ENCODE assay signal across 9 mouse cellular contexts in the genomic region with DNA sequence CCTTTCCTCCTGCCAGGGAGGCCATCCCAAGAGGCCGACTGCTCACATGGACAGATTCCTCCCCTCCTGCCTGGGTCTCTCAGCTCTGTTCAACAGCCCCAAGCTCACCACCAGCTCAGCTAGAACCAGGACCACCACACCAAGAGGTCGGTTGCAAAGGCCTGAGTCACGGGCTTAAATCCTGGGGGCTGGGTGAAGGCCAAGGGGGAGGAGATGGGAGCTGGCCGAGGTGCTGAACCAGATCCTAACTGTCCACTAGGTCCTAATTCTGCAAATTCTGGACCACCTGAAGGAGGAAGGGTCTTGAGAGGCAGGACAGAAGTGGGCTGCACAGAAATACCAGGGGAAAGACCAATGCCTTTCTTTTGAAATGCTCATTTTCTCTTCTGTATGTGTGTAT. TPM values are rescaled to one million over a fixed set of nuclear protein-coding genes. Genes with fewer than 3 reads are reported as not detected.
A peak's percentile ranks its signal among the peaks of the same experiment; 100 is the strongest.
DNase-seq lines count a peak whose midpoint lies in the region; ATAC-seq and TF ChIP-seq lines count a peak whose summit lies in the region.
"Had no signal": no experiment of that assay in that cellular context is flagged by ENCODE, and none has a peak within 500 bp of the region (broad histone marks: within the 10 kb centered on the region; RNA-seq: fewer than 3 reads in every experiment).

No protein-coding gene starts in this region.

- H3K9me3 ChIP-seq in liver, embryonic 11.5 days (ENCODE audit: control insufficient read depth, low read length) = no peaks in the 10 kb centered on the region
- H3K9me3 ChIP-seq in liver, embryonic 12.5 days (replicated peaks) = no peaks in the 10 kb centered on the region
- no peaks in the 10 kb centered on the region for H3K9me3 ChIP-seq in ES-E14 (ENCODE audit: control insufficient read depth, insufficient read depth, low read depth, low read length)

- H3K9ac ChIP-seq in liver, embryonic 11.5 days (ENCODE audit: low read depth, low read length) = no peak overlapping the region
- no peak overlapping the region for H3K9ac ChIP-seq in liver, embryonic 12.5 days
- H3K9ac ChIP-seq in ES-E14 (ENCODE audit: insufficient read depth, low read depth, low read length, poor library complexity, severe bottlenecking) = no peak overlapping the region
- H3K9ac ChIP-seq: liver, embryonic 14.5 days had no signal

- no peak for ATAC-seq in liver, embryonic 11.5 days (replicated peaks; ENCODE audit: low FRiP score)
- ATAC-seq in liver, embryonic 12.5 days = no peak

- in situ Hi-C loops in ES-E14 (cut with MboI; ENCODE audit: low sequenced_read_pairs in 2 of 2, unreplicated experiment in 2 of 2) = no loop called here

- no peak overlapping the region for H3K27ac ChIP-seq in liver, embryonic 11.5 days (ENCODE audit: low read depth, low read length)
- no peak overlapping the region for H3K27ac ChIP-seq in liver, embryonic 12.5 days
- no peak overlapping the region for H3K27ac ChIP-seq in ES-E14 (ENCODE audit: insufficient read depth, low read depth, low read length, poor library complexity, severe bottlenecking)
- H3K27ac ChIP-seq: liver, embryonic 14.5 days had no signal

- H3K4me3 ChIP-seq in liver, embryonic 11.5 days (ENCODE audit: low read depth, low read length) = no peak overlapping the region
- H3K4me3 ChIP-seq in liver, embryonic 12.5 days = no peak overlapping the region
- H3K4me3 ChIP-seq in ES-E14 (ENCODE audit: insufficient read depth in 1 of 2, low read depth in 1 of 2, low read length in 2 of 2, poor library complexity in 1 of 2, severe bottlenecking in 1 of 2) = no peak overlapping the region

- 22% methylated on average over 4 of the region's 4 CpGs for WGBS in liver, embryonic 11.5 days
- 23% methylated on average over 4 of the region's 4 CpGs for WGBS in liver, embryonic 12.5 days (ENCODE audit: insufficient replicate concordance)

- no peaks in the 10 kb centered on the region for H3K4me1 ChIP-seq in liver, embryonic 11.5 days (replicated peaks; ENCODE audit: control insufficient read depth, insufficient read depth, low read length)
- no peaks in the 10 kb centered on the region for H3K4me1 ChIP-seq in liver, embryonic 12.5 days
- no peaks in the 10 kb centered on the region for H3K4me1 ChIP-seq in ES-E14 (ENCODE audit: control insufficient read depth in 2 of 2, insufficient read depth in 2 of 2, low read length in 2 of 2, poor library complexity in 1 of 2)

- no peaks in the 10 kb centered on the region for H3K36me3 ChIP-seq in liver, embryonic 11.5 days (ENCODE audit: control insufficient read depth, insufficient read depth, low read length)
- H3K36me3 ChIP-seq in liver, embryonic 12.5 days = no peaks in the 10 kb centered on the region
- H3K36me3 ChIP-seq in ES-E14 (ENCODE audit: control insufficient read depth, insufficient read depth, low read length, poor library complexity, severe bottlenecking) = no peaks in the 10 kb centered on the region

- no peaks in the 10 kb centered on the region for H3K27me3 ChIP-seq in liver, embryonic 11.5 days (replicated peaks; ENCODE audit: control insufficient read depth, insufficient read depth, low read length)
- peaks cover 33% of the 10 kb centered on the region; the same call in 1 of the 2 replicates for H3K27me3 ChIP-seq in liver, embryonic 12.5 days (replicated peaks)

- H3K4me2 ChIP-seq in liver, embryonic 11.5 days = no peak overlapping the region
- H3K4me2 ChIP-seq in liver, embryonic 12.5 days = no peak overlapping the region

- peak; percentile 60 for DNase-seq in liver, embryonic 11.5 days (ENCODE audit: low spot score)
- no peak for DNase-seq in ES-E14 (ENCODE audit: low read depth, low spot score)
- peak; percentile 26 for DNase-seq in c-Kit-positive CD71-negative TER-119-negative erythroid progenitor cells, embryonic 14.5 days (ENCODE audit: low read depth)
- peak; percentile 74 for DNase-seq in mesoderm, embryonic 11.5 days (ENCODE audit: low read depth, low spot score)
- no peak for DNase-seq in natural killer cell, adult 2 months (ENCODE audit: low spot score in 2 of 2)
- no peak for DNase-seq in right cerebral cortex, postnatal 25 days
- DNase-seq: layer of hippocampus, adult 9-11 months had no signal

TF ChIP-seq in ES-E14, 5 proteins besides CTCF, POLR2A, EP300 and RAD21:
- no peak for TF ChIP-seq HCFC1 (IDR thresholded peaks at IDR 0.05; ENCODE audit: borderline replicate concordance, insufficient read depth, low read length)
- TF ChIP-seq MAFK (IDR thresholded peaks at IDR 0.05; ENCODE audit: insufficient read depth, low read depth, low read length) = peak; percentile 58; the same call in 1 of the 2 replicates

RNA-seq across cellular contexts. Expression of a gene that starts 30.4 kb away (rescaled TPM):
- 3.0 and 4.3 TPM in 2 replicates for polyA plus RNA-seq in liver, embryonic 11.5 days (2014; fragmentation: Nextera tagmentation; extraction: Ambion mirVana)
- polyA plus RNA-seq in liver, embryonic 12.5 days (2016; fragmentation: Nextera tagmentation; extraction: Ambion mirVana) = 1.3 and 1.8 TPM in 2 replicates
- 0.54 and 0.69 TPM in 2 replicates for total RNA-seq in ES-E14 (2012; rRNA removed)

RNA-seq across cellular contexts. Expression of a gene that starts 48.4 kb away (rescaled TPM):
- 4.6 and 5.8 TPM in 2 replicates for polyA plus RNA-seq in liver, embryonic 11.5 days (2014; fragmentation: Nextera tagmentation; extraction: Ambion mirVana)
- polyA plus RNA-seq in liver, embryonic 12.5 days (2016; fragmentation: Nextera tagmentation; extraction: Ambion mirVana) = 2.0 and 2.5 TPM in 2 replicates
- 16.0 and 21.2 TPM in 2 replicates for total RNA-seq in ES-E14 (2012; rRNA removed)

Comparison
In these comparisons a context has a peak if more than half of its experiments do, and no peak if none do; other contexts are left out.
1. DNase-seq: peak in liver, embryonic 11.5 days (single experiment), c-Kit-positive CD71-negative TER-119-negative erythroid progenitor cells, embryonic 14.5 days (single experiment) and mesoderm, embryonic 11.5 days (single experiment); none in ES-E14 (single experiment), natural killer cell, adult 2 months (0 of 2) and right cerebral cortex, postnatal 25 days (single experiment).